Mouse (Mus musculus) erythroblast, embryonic 14.5 days (primary cell): ENCODE data around the gene Ciao2a. TPM values are rescaled to one million over a fixed set of nuclear protein-coding genes. Genes with fewer than 3 reads are reported as not detected.

Source experiments
- H3K27me3 ChIP-seq: 2 replicates; pipeline ENCODE4 v1.6.1; 2012; ENCODE audit warnings: inconsistent platforms; ENCODE audit not compliant: control insufficient read depth
- H3K36me3 ChIP-seq: 2 replicates; pipeline ENCODE4 v1.6.1; 2012; ENCODE audit warnings: mild to moderate bottlenecking, inconsistent platforms; ENCODE audit not compliant: control insufficient read depth
- H3K4me1 ChIP-seq: 2 replicates; pipeline ENCODE4 v1.6.1; 2012; ENCODE audit warnings: inconsistent platforms; ENCODE audit not compliant: control insufficient read depth
- H3K4me3 ChIP-seq: replicated peaks from 2 replicates; pipeline ENCODE3; 2012; ENCODE audit warnings: moderate library complexity, mild to moderate bottlenecking, inconsistent platforms
- H3K9me3 ChIP-seq: 2 replicates; pipeline ENCODE4 v1.6.1; 2012; ENCODE audit warnings: low read length, inconsistent platforms, mixed read lengths; ENCODE audit not compliant: control insufficient read depth
- GATA1 ChIP-seq: IDR thresholded peaks from 2 replicates; pipeline ENCODE4 v1.6.1; 2012; ENCODE audit warnings: low read length, inconsistent platforms, mixed read lengths
- TAL1 ChIP-seq: IDR thresholded peaks from 3 replicates; pipeline ENCODE4 v1.6.1; 2012; ENCODE audit warnings: low read length, inconsistent platforms, mixed read lengths
- polyA plus RNA-seq: library from polyadenylated mRNA; stranded (reverse); fragments of >175 nt; gene quantifications from 2 replicates; pipeline ENCODE4 v1.2.3, GENCODE M21; 2012

Gene Ciao2a
- polyA plus RNA-seq, 1 experiment: 3.8 TPM

DNA sequence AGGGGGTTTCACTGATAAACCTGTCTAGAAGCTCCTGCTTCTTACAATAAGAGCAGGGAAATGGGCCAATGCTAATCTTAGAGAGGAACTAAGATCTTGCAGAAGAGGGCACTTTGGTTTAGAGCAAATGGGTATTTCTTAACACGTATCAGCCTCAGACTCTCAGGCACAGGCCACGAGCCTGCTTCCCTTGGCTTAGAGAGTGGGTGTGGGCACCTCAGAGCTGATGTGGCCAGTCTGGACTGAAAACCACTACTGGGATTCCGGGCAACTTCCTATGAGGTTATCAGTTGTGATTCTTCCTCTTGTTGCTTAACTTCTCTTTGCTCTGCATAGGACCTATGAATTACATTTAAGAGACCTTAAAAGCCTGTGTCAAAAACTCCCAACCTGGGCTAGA is 12.1 kb upstream of the Ciao2a start:
- H3K4me1 ChIP-seq: peaks cover 23% of the 10 kb centered on the region
- peaks cover 83% of the 10 kb centered on the region for H3K36me3 ChIP-seq
- no peaks in the 10 kb centered on the region for H3K27me3 ChIP-seq
- no peaks in the 10 kb centered on the region for H3K9me3 ChIP-seq
- no peak overlapping the region for H3K4me3 ChIP-seq
- TF ChIP-seq GATA1 (no peak), TAL1 (no peak)

DNA sequence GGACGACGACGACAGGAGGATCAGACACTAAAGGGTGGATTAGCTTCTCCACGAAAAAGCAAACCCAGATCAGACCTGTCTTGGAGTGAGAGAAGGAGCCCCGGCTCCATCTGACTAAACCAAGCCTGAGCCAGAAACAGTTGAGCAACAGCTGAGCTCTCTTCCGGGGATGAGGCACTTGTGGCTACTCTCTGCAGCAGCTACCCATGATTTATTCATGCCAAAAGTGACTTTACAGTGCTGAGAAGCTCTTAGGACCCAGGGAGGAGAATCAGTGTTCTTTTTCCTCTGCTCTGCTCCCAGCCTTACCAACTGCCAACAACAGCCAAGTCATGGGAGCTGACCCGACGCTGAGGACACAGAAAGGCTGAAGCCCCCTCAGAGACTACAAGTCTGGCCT is 9.5 kb upstream of the Ciao2a start:
- Histone ChIP-seq H3K27me3 (no peaks in the 10 kb centered on the region), H3K4me3 (no peak overlapping the region), H3K4me1 (peaks cover 48% of the 10 kb centered on the region), H3K36me3 (peaks cover 80% of the 10 kb centered on the region), H3K9me3 (no peaks in the 10 kb centered on the region)
- TF ChIP-seq TAL1 (no peak), GATA1 (no peak)

GRCm38 (mm10) chr9:66119498-66119897 is 6.9 kb upstream of the Ciao2a start:
- Histone ChIP-seq H3K4me3 (peak overlapping the region; percentile 36), H3K4me1 (peaks cover 69% of the 10 kb centered on the region), H3K27me3 (no peaks in the 10 kb centered on the region), H3K36me3 (peaks cover 68% of the 10 kb centered on the region), H3K9me3 (no peaks in the 10 kb centered on the region)
- no peak for TF ChIP-seq GATA1
- no peak for TF ChIP-seq TAL1

- peaks cover 71% of the 10 kb centered on the region for H3K4me1 ChIP-seq
Observed at GRCm38 (mm10) chr9:66120106-66120505, 6.3 kb upstream of the Ciao2a start.

DNA sequence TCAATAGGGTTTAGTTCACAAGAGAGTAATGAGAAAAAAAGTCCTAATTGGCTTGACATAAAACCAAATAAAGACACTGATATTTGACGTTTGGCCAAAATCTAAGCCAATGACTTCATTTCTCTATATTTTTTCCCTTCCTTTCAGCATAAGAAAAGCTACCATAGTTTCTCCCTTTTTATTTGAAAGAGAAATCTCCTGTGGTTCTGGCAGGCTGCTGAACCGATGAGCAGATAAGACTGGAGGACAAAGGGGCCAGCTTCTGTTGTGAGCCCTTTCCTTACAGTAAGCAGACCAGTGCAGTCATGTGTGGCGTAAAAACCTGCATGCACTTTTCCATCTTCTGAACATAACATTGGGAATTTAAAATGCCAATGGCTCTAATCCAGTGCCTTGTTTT is 5.5 kb upstream of the Ciao2a start:
- H3K4me3 ChIP-seq: no peak overlapping the region
- no peaks in the 10 kb centered on the region for H3K9me3 ChIP-seq
- TF ChIP-seq GATA1 (no peak), TAL1 (no peak)
- H3K27me3 ChIP-seq: no peaks in the 10 kb centered on the region
- peaks cover 57% of the 10 kb centered on the region for H3K36me3 ChIP-seq
- H3K4me1 ChIP-seq: peaks cover 78% of the 10 kb centered on the region

More at GRCm38 (mm10) chr9:66120106-66120505, 6.3 kb upstream of the Ciao2a start:
- Histone ChIP-seq H3K4me3 (peak overlapping the region; percentile 36), H3K36me3 (peaks cover 62% of the 10 kb centered on the region), H3K27me3 (no peaks in the 10 kb centered on the region), H3K9me3 (no peaks in the 10 kb centered on the region)
- TF ChIP-seq TAL1: peak; percentile 52
- peak; percentile 28; the same call in 1 of the 2 replicates for TF ChIP-seq GATA1

DNA sequence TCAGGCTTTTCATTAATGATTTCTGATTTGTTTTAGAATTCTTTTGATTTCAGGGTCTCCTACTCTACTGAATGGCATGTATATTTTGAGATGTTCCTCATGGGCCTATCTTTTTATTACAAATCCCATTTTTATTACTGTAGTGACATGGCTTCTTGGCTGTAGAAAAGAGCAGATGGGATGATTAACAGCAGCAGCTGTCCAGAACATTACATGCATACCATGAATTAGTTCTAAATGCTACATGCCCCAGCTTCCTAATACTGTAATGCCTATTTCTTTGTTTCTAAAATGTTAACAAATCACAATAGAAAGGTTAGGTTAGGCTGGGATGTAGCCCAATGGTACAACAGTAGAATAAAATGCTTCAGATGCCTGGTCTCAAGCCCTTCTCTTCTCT is 5.0 kb upstream of the Ciao2a start:
- no peaks in the 10 kb centered on the region for H3K9me3 ChIP-seq
- TF ChIP-seq TAL1 (no peak), GATA1 (no peak)
- H3K36me3 ChIP-seq: peaks cover 53% of the 10 kb centered on the region
- H3K4me3 ChIP-seq: no peak overlapping the region
- H3K27me3 ChIP-seq: no peaks in the 10 kb centered on the region
- peaks cover 82% of the 10 kb centered on the region for H3K4me1 ChIP-seq

GRCm38 (mm10) chr9:66123648-66124047 is 2.8 kb upstream of the Ciao2a start:
- no peak for TF ChIP-seq GATA1
- no peak for TF ChIP-seq TAL1
- H3K4me1 ChIP-seq: peaks cover 92% of the 10 kb centered on the region

DNA sequence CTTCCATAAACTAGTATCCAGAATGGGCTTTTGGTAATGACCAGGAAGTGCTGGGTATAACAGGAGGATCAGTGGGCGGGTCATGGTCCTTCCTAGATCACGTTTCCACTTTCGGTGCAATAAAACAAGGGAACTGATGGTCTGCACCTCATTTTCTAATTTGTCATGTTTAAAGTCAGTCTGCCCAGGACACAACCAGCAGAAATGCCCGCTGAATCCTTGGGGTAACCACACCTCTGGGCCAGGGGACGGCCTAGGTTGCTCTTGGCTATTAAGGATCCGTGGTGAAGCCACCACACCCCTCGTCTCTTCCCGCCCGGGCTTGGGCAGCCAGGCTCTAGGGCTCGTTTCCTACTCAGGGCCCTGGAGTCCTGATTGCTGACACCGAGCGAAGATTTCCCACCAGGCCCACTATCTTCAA is 2.3 kb upstream of the Ciao2a start:
- Histone ChIP-seq H3K4me1 (peaks cover 91% of the 10 kb centered on the region), H3K9me3 (no peaks in the 10 kb centered on the region), H3K4me3 (peak overlapping the region; percentile 89), H3K36me3 (peaks cover 38% of the 10 kb centered on the region), H3K27me3 (no peaks in the 10 kb centered on the region)
- TF ChIP-seq TAL1: no peak
- no peak for TF ChIP-seq GATA1

More at GRCm38 (mm10) chr9:66123648-66124047, 2.8 kb upstream of the Ciao2a start:
- Histone ChIP-seq H3K27me3 (no peaks in the 10 kb centered on the region), H3K9me3 (no peaks in the 10 kb centered on the region), H3K4me3 (peak overlapping the region; percentile 89), H3K36me3 (peaks cover 40% of the 10 kb centered on the region)

GRCm38 (mm10) chr9:66124681-66125542 is 1.5 kb upstream of the Ciao2a start:
- peak overlapping the region; percentile 89 for H3K4me3 ChIP-seq
- H3K4me1 ChIP-seq: peaks cover 91% of the 10 kb centered on the region
- no peaks in the 10 kb centered on the region for H3K9me3 ChIP-seq
- TF ChIP-seq TAL1: no peak
- no peak for TF ChIP-seq GATA1
- no peaks in the 10 kb centered on the region for H3K27me3 ChIP-seq
- peaks cover 40% of the 10 kb centered on the region for H3K36me3 ChIP-seq
